Mouse (Mus musculus) lung, postnatal 36 days (tissue): ENCODE data around the gene Ifitm7.
"Not testable (repeated sequence)": the region's sequence is repeated elsewhere in the genome, so short reads cannot be mapped to it uniquely, and the experiment has no call there.

Experiments
- DNase-seq: peaks from one replicate; pipeline ENCODE4 v3.0.0; 2022; ENCODE audit warnings: mixed read lengths

The Ifitm7 gene

DNA sequence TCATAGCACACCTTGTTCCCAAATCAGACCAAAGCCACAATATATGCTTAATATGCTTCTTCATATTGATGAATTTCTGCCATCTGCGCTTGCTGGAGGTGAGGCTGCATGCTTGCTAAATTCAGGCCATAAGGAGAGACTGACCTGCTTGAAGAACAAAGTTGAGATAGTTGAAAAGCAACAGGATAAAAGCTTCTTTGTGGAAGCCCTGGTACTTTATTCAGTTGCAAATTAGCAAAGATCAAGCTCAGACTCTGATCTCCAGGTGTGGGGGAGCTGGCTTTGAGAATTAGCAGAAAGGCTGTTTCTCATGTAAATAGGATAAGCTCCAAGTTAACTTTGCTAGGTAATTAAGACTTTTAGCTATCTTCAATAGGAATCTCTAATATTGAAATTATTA lies 9.7 kb downstream of the Ifitm7 start:
- DNase-seq: not testable (repeated sequence)

DNA sequence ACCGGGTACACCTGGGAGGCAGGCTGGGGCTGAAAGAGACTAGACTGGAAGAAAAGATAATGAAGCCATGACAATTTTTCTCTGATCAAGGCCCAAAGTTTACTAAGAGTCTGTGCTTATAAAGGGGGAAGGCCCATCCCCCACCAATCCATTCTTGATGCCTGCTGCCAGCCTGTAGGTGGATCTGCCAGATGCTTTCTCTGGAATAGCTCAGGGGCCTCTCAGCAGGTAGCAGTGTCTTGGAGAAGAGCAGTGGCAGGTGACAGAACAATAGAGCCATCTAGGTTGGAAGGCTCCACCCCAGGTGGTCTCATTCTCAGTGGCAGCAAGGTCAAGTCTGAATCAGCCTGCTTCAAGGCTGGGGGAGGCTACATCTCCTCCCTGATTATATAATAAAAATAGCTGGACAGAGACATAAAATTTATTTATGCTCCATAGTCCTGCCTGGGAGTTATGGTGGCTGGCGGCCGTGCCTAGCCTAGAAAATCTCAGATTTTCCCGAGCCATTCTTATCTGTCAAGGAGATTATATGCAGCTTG lies 10.3 kb downstream of the Ifitm7 start:
- DNase-seq: not testable (repeated sequence)

DNA sequence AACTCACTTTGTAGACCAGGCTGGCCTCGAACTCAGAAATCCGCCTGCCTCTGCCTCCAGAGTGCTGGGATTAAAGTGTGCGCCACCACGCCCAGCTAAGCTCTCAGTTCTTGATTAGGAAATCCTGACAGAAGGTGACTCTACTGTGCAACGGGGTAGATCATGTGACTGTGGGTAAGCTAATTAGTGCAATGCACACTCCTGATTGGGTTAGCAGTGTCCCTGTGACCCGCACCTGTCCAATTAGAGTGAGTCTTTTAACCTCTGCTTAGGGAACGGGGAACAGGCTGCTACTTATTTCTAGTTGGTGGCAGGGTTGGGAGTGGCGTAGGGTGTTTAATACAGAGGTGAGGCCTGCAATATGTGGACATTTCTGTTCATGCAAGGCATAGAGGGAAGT lies 14.6 kb downstream of the Ifitm7 start:
- DNase-seq: no peak

DNA sequence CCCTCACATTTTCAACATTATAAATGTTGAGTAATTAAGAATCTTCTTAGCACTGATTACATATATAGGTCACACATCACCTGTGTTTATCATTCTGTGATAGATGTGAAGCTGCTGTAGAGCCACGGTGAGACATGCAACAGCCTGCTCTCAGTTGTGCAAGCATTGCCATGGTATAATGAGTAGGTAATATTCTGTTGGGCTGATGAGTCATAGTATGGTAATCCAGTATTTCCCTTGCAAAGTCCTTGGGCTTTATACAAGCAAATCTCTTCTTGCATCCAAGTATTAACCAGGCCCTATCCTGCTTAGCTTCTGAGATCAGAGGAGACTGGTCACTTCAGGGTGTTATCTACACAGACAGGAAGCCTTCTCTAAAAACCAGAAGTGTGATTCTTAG lies 17.6 kb downstream of the Ifitm7 start:
- DNase-seq: no peak

DNA sequence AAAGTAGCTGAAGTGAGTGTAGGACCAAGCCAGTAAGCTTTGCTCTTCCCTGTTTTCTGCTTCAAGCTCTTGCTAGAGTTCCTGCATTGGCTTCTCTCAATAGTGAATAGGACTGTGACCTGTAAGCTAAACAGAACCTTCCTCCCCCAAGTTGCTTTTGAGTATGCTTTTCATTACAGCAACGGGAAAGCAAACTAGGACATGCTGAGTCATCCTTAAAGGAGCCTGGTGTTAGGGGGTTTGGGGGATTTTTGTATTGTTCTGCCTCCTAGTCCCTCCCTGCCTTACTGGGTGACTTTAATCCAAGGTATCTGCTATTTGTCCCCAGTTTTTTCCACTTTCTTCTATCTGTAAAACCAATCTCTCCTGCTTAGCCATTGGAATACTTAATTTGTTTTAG lies 24.6 kb downstream of the Ifitm7 start:
- DNase-seq: no peak

DNA sequence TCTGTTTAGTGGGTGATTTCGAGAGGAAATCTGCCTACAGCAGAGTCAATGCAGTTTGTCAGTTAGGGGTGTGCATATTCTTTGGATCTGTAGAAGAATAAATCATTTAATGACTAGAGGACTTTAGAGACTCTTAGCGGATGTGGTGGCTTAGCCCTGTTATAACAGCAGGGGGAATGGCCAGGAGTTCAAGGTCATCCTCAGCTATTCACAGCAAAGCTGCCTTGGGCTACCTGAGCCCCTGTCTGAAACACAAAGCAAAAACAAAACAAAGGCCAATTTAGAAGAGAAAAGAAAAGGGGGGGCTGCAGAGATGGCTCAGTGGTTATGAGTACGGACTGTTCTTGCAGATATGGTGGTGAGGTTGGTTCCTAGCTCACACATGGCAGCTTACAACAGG lies 35.4 kb downstream of the Ifitm7 start:
- DNase-seq: no peak

DNA sequence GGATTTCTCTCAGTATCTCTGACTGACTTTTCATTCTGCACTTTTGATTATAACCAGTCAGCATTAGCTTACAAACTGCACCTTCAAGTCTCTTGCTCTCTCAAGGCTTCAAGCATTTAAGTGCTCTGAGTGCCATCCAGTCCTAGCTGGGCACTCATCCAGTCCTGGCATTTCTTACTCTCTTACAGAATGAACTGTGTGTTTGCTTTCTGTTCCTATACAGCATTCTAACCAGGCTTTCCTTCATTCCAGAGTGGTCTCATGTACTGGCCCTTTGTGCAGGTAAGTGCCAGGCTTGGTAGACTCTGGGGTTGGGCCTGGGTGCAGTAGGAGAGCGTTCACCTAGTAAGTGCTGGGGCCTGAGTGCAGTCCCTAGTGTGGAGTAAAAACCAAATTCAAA lies 40.4 kb downstream of the Ifitm7 start:
- peak; percentile 91 for DNase-seq

DNA sequence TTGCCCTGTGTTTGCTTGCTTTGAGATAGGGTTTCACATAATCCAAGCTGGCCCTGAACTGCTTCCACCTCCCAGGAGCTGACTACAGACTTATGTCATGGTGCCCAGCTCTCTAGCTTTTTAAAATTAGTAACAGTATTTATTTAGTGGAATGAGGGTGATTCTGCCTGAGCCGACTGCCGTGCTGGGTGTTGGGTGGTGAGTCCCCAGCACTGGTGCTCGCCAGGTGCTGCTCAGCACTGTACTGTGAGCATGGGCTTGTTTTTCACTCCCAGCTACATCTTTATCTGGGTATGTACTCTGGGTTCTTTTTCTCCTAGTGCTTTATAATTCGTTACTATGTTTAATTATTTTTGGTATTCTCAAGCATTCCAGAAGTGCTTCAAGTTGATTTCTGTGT lies 41.5 kb downstream of the Ifitm7 start:
- DNase-seq: no peak

DNA sequence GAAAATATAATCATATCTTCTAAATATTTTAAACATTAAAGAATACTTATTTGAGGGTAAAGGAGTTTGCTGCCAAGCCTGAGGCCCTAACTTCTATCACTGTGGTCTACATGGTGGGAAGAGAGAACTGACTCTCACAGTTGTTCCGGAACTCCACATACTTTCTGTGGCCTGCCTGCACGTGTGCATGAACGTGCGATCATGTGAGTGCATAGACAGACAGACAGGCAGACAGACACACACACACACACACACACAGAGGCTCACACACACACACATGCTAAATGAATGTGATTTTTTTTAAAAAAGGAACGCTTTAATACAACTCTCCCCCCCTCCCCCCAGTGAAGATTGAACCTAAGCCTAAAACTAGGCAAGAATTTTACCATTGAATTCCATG lies 41.9 kb downstream of the Ifitm7 start:
- DNase-seq: no peak

DNA sequence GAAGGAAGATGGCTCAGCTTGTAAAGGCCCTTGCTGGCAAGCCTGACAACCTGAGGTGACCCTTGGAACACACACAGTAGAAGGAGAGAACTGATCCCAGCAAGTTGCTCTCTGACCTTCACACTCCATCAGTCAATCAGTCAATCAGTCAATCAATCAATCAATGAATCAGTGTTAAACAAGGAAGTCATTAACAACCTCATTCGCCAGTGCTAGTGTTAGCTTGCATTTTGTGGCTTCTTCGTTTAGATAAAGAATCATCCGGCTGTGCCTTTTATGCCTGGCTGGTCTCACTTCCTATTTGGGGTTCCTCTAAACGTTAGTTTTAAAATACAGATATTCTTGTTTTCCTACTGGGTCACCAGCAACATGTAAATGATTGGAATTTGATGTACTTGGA lies 42.5 kb downstream of the Ifitm7 start:
- DNase-seq: no peak

DNA sequence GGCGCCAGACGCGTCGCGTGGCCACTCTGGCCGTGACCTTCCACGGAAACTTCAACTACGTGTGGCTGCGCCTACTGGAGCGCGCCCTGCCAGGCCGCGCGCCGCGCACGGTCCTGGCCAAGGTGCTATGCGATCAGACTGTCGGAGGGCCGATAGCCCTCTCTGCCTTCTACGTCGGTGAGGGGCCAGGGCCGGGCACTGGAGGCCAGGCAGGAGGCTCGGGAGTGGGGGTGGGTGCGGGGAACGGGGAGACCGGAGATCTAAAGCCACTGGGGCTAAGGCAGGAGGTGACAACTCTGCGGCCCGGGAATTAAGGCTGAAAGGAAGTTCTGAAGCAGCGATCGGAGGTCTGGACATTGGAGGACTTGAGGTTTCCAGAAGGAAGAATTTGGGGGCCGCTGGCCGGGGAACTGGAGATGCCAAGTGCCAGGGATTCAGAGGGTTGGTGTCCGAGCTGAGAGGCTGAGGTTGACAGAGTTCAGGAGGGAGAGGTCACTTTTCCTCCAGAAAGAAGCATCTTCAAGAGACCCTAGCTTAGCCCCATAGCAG lies 45.8 kb downstream of the Ifitm7 start:
- DNase-seq: no peak

DNA sequence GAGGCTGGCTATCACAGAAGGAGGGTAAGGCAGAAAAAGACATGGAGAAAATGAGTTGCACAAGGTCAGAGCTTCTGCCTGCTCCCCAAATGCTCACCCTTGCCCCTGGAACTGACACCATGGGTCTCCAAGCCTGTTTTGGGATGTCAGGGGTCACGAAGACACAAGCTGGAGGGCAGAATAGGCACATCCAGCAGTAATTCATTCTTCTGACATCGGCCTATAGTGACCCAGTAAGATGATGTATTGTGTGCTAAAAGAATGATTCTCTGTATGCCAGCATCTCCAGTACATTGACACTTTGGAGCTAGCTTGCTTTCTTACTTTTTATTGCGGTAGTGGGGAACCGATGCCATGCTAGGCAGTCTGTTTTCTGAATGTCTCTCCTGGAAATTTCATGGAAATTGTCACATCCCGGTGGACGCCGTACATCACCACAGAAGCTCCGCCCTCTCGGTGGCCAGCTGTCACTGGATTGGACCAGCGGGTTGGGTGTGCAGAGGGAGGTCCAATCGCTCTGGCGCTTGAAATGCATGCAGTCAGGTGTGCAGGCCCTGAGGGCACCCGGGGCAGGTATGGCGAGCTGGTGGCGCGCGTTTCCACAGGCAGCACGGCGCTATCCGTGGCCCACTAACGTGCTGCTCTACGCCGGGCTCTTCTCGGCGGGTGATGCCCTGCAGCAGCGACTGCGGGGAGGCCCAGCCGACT lies 46.4 kb downstream of the Ifitm7 start:
- DNase-seq: peak; percentile 81
